10 mouse cellular contexts compared by ENCODE assay signal in genomic region chr8:92366736-92367267, GRCm38 (mm10). TPM values are rescaled to one million over a fixed set of nuclear protein-coding genes. Genes with fewer than 3 reads are reported as not detected.
DNase-seq lines count a peak whose midpoint lies in the region; ATAC-seq lines count a peak whose summit lies in the region.
"Had no signal": no experiment of that assay in that cellular context is flagged by ENCODE, and none has a peak within 500 bp of the region (broad histone marks: within the 10 kb centered on the region; RNA-seq: fewer than 3 reads in every experiment).

No protein-coding gene starts in this region.

- peak; percentile 56 for DNase-seq in embryo, embryonic 10 days (ENCODE audit: low spot score)
- no peak for DNase-seq in embryo, embryonic 9.5 days (ENCODE audit: extremely low spot score)
- peak; percentile 49 for DNase-seq in forebrain, embryonic 10.5 days (ENCODE audit: extremely low spot score, low spot score)
- peak; percentile 52 to 54 for DNase-seq in lung, postnatal 4 days
- no peak for DNase-seq in MN1 (ENCODE audit: low spot score)

- H3K9me3 ChIP-seq in forebrain, embryonic 10.5 days, result no peaks in the 10 kb centered on the region
- H3K9me3 ChIP-seq in stomach, embryonic 16.5 days (replicated peaks; ENCODE audit: control insufficient read depth, low read length), result no peaks in the 10 kb centered on the region

- WGBS in forebrain, embryonic 10.5 days, result 4% methylated on average over 20 of the region's 20 CpGs
- 10% methylated on average over 20 of the region's 20 CpGs for WGBS in stomach, embryonic 16.5 days

- no peak overlapping the region for H3K27ac ChIP-seq in forebrain, embryonic 10.5 days
- H3K27ac ChIP-seq in stomach, embryonic 16.5 days (ENCODE audit: low read length), result no peak overlapping the region

- H3K27me3 ChIP-seq in forebrain, embryonic 10.5 days (ENCODE audit: poor library complexity, severe bottlenecking), result peaks cover 96% of the 10 kb centered on the region
- H3K27me3 ChIP-seq in stomach, embryonic 16.5 days (ENCODE audit: control insufficient read depth, insufficient read depth, low read length), result peaks cover 57% of the 10 kb centered on the region
- H3K27me3 ChIP-seq: CH12.LX had no signal

- peak overlapping the region; percentile 25 for H3K4me2 ChIP-seq in stomach, embryonic 16.5 days (ENCODE audit: low read depth, low read length)

- no peaks in the 10 kb centered on the region for H3K36me3 ChIP-seq in forebrain, embryonic 10.5 days (replicated peaks)
- H3K36me3 ChIP-seq in stomach, embryonic 16.5 days (ENCODE audit: control insufficient read depth, insufficient read depth, low read length), result no peaks in the 10 kb centered on the region

- H3K4me3 ChIP-seq in forebrain, embryonic 10.5 days, result peak overlapping the region; percentile 23
- H3K4me3 ChIP-seq in stomach, embryonic 16.5 days (replicated peaks; ENCODE audit: low read length), result no peak overlapping the region
- H3K4me3 ChIP-seq: erythroblast, embryonic 14.5 days had no signal

- peak; percentile 38 for ATAC-seq in CD4-positive, CD25-positive, alpha-beta regulatory T cell, adult 4 months
- ATAC-seq in inflammation-experienced regulatory T-cells, adult 6 months, result peak; percentile 38
- ATAC-seq in stomach, embryonic 16.5 days (ENCODE audit: insufficient read depth, low FRiP score), result 0 out of 2 replicates have a peak, but pooled peaks have one; percentile 14

- no peak overlapping the region for H3K9ac ChIP-seq in stomach, embryonic 16.5 days (ENCODE audit: low read length)

- H3K4me1 ChIP-seq in forebrain, embryonic 10.5 days, result peaks cover 52% of the 10 kb centered on the region
- no peaks in the 10 kb centered on the region for H3K4me1 ChIP-seq in stomach, embryonic 16.5 days (ENCODE audit: control insufficient read depth, insufficient read depth, low read length)

RNA-seq across cellular contexts. Expression of gene Irx5, which starts 9.4 kb away (rescaled TPM):
- not detected for polyA plus RNA-seq in CD4-positive, CD25-positive, alpha-beta regulatory T cell, adult 4 months (2017; shearing (Covaris generic))
- polyA plus RNA-seq in forebrain, embryonic 10.5 days (2016; fragmentation: Nextera tagmentation; extraction: Ambion mirVana), result 4.4 and 4.9 TPM in 2 replicates
- polyA plus RNA-seq in inflammation-experienced regulatory T-cells, adult 6 months (2017; shearing (Covaris generic)), result not detected
- polyA plus RNA-seq in stomach, embryonic 16.5 days (2015; fragmentation: Nextera tagmentation; extraction: Ambion mirVana), result 1.4 and 1.5 TPM in 2 replicates

Comparison
In these comparisons a context has a peak if more than half of its experiments do, and no peak if none do; other contexts are left out.
1. DNase-seq: peak in embryo, embryonic 10 days (single experiment), forebrain, embryonic 10.5 days (single experiment) and lung, postnatal 4 days (2 of 2); none in embryo, embryonic 9.5 days (single experiment) and MN1 (single experiment).
2. Peak in every context shown above with its lines, with median percentiles within 50 percentile points of each other: ATAC-seq.